Mouse (Mus musculus) thymus, adult 18-20 months (tissue): Measurements from ENCODE around the gene Calr4.
A peak's percentile ranks its signal among the peaks of the same experiment; 100 is the strongest.

ENCODE experiments used
- DNase-seq, 2 experiments: peaks; one replicate each; pipeline ENCODE4 v3.0.0; 2022; ENCODE audit warnings: mixed read lengths in 2 of 2

Gene Calr4

GRCm38 (mm10) chr4:109234185-109234584, at the start of gene Calr4:
Gene Calr4, plus strand, starts transcription at chr4:109234485.
- DNase-seq = no peak

- no peak for DNase-seq
Measured at GRCm38 (mm10) chr4:109185616-109186405, 48.5 kb upstream of the Calr4 start.

- no peak for DNase-seq
Measured at GRCm38 (mm10) chr4:109191598-109191997, 42.7 kb upstream of the Calr4 start.

GRCm38 (mm10) chr4:109193886-109194285, 40.4 kb upstream of the Calr4 start:
- no peak for DNase-seq

GRCm38 (mm10) chr4:109195900-109196629, 38.2 kb upstream of the Calr4 start:
- no peak for DNase-seq

GRCm38 (mm10) chr4:109199069-109199468, 35.2 kb upstream of the Calr4 start:
- DNase-seq = no peak

- peak; percentile 97 for DNase-seq
Measured at GRCm38 (mm10) chr4:109201582-109202424, 32.5 kb upstream of the Calr4 start, which contains the start of gene Osbpl9. Gene Osbpl9, minus strand, starts transcription at chr4:109202272.

- DNase-seq = no peak
Measured at GRCm38 (mm10) chr4:109203931-109204330, 30.4 kb upstream of the Calr4 start.

- no peak for DNase-seq
Measured at GRCm38 (mm10) chr4:109204416-109204815, 29.9 kb upstream of the Calr4 start.

GRCm38 (mm10) chr4:109207524-109207923, 26.8 kb upstream of the Calr4 start:
- no peak for DNase-seq

GRCm38 (mm10) chr4:109210253-109210652, 24.0 kb upstream of the Calr4 start:
- no peak for DNase-seq

GRCm38 (mm10) chr4:109210881-109211280, 23.4 kb upstream of the Calr4 start:
- no peak for DNase-seq

- DNase-seq = no peak
Measured at GRCm38 (mm10) chr4:109213986-109214385, 20.3 kb upstream of the Calr4 start.

GRCm38 (mm10) chr4:109218008-109218407, 16.3 kb upstream of the Calr4 start:
- DNase-seq = no peak

- no peak for DNase-seq
Measured at GRCm38 (mm10) chr4:109220441-109220940, 13.8 kb upstream of the Calr4 start.

GRCm38 (mm10) chr4:109222001-109222400, 12.3 kb upstream of the Calr4 start:
- no peak for DNase-seq

- no peak for DNase-seq
Measured at GRCm38 (mm10) chr4:109224762-109225552, 9.3 kb upstream of the Calr4 start.

GRCm38 (mm10) chr4:109225606-109226005, 8.7 kb upstream of the Calr4 start:
- DNase-seq = no peak

GRCm38 (mm10) chr4:109226071-109226470, 8.2 kb upstream of the Calr4 start:
- DNase-seq = no peak

- peak; percentile 15 to 37 for DNase-seq
Measured at GRCm38 (mm10) chr4:109229766-109230279, 4.5 kb upstream of the Calr4 start.

- no peak for DNase-seq
Measured at GRCm38 (mm10) chr4:109234806-109235350, 593 bp downstream of the Calr4 start.
